Mouse (Mus musculus) hindbrain, embryonic 15.5 days (tissue): Measurements from ENCODE around the gene B3galt1. TPM values are rescaled to one million over a fixed set of nuclear protein-coding genes. Genes with fewer than 3 reads are reported as not detected.
A peak's percentile ranks its signal among the peaks of the same experiment; 100 is the strongest.

Experiments
- microRNA-seq: library from miRNA; unstranded; fragments of <30 nt; microRNA quantifications from one replicate; pipeline ENCODE4, GENCODE M21; 2016
- polyA plus RNA-seq: library from polyadenylated mRNA; unstranded; fragments of >200 nt; fragmentation: Nextera tagmentation; extraction: Ambion mirVana; gene quantifications from 2 replicates; pipeline ENCODE4 v1.2.1, GENCODE M21; 2015

Gene B3galt1
- polyA plus RNA-seq, 1 experiment from 2014 or later = 60.6 TPM

Small RNAs within 50 kb of the gene (microRNA-seq; reads per million reads assigned to microRNA genes)
- gene Mir6335 (not detected), gene Mir7224 (5.2 reads per million, percentile 22 among the genes with 10 or more reads in this experiment)

Other genes starting within 250 kb of the B3galt1 start
- gene Gm21830, start 152.1 kb upstream of the B3galt1 start, polyA plus RNA-seq = not detected in 2 replicates
- not detected in 2 replicates for gene Gm26727, start 132.7 kb upstream of the B3galt1 start, polyA plus RNA-seq
- gene Xirp2, start 119.9 kb upstream of the B3galt1 start, polyA plus RNA-seq = not detected in 2 replicates